Mouse (Mus musculus) neural tube, embryonic 11.5 days (tissue): ENCODE data around the gene Olfr1442. TPM values are rescaled to one million over a fixed set of nuclear protein-coding genes. Genes with fewer than 3 reads are reported as not detected.
"Not testable (repeated sequence)": the region's sequence is repeated elsewhere in the genome, so short reads cannot be mapped to it uniquely, and the experiment has no call there.

Experiments used
- ATAC-seq: fragments of 200-750 bp; cut with Nextera tagmentation; 2 replicates; pipeline ENCODE4 v1.8.0; 2017; ENCODE audit warnings: moderate number of reproducible peaks, mild to moderate bottlenecking, moderate TSS enrichment, moderate library complexity; ENCODE audit not compliant: insufficient read depth, low FRiP score, low TSS enrichment
- DNase-seq: peaks from one replicate; pipeline ENCODE4 v3.0.0-alpha.2; 2015; ENCODE audit warnings: low spot score
- H3K27ac ChIP-seq: fragments of 300-500 bp; sonication (generic); 2 replicates; pipeline ENCODE4 v1.5.1; 2014; ENCODE audit warnings: low read depth, mild to moderate bottlenecking, low read length
- H3K27me3 ChIP-seq: fragments of 300-500 bp; sonication (generic); 2 replicates; pipeline ENCODE4 v1.6.1; 2014; ENCODE audit warnings: mild to moderate bottlenecking, low read length, mixed read lengths; ENCODE audit not compliant: control insufficient read depth, insufficient read depth
- H3K36me3 ChIP-seq: fragments of 300-500 bp; sonication (generic); 2 replicates; pipeline ENCODE4 v1.6.1; 2014; ENCODE audit warnings: mild to moderate bottlenecking, low read length, moderate library complexity, mixed read lengths; ENCODE audit not compliant: control insufficient read depth, insufficient read depth
- H3K4me1 ChIP-seq: fragments of 300-500 bp; sonication (generic); 2 replicates; pipeline ENCODE4 v1.6.1; 2014; ENCODE audit warnings: low read length, mixed read lengths; ENCODE audit not compliant: control insufficient read depth, insufficient read depth
- H3K4me2 ChIP-seq: fragments of 300-500 bp; sonication (generic); 2 replicates; pipeline ENCODE4 v1.6.1; 2014; ENCODE audit warnings: low read depth, mild to moderate bottlenecking, moderate library complexity
- H3K4me3 ChIP-seq: fragments of 300-500 bp; sonication (generic); 2 replicates; pipeline ENCODE4 v1.5.1; 2014; ENCODE audit warnings: low read depth, low read length
- H3K9ac ChIP-seq: fragments of 300-500 bp; sonication (generic); 2 replicates; pipeline ENCODE4 v1.6.1; 2014; ENCODE audit warnings: mild to moderate bottlenecking, low read length
- H3K9me3 ChIP-seq: fragments of 300-500 bp; sonication (generic); 2 replicates; pipeline ENCODE4 v1.6.1; 2016; ENCODE audit warnings: low read length; ENCODE audit not compliant: control insufficient read depth
- WGBS: fragments of 180-500 bp; shearing (Covaris S2); extraction: QIAGEN DNeasy Blood & Tissue Kit; methylation state at CpG from one replicate; pipeline ENCODE4 v1.1.7; 2014; 5-methylcytosine and 5-hydroxymethylcytosine counted together
- polyA plus RNA-seq: library from polyadenylated mRNA; unstranded; fragments of >200 nt; fragmentation: Nextera tagmentation; extraction: Ambion mirVana; gene quantifications from 2 replicates; pipeline ENCODE4 v1.2.1, GENCODE M21; 2014

The Olfr1442 gene
- not detected in 2 replicates for polyA plus RNA-seq

- Histone ChIP-seq H3K27me3 (no peaks in the 10 kb centered on the region), H3K4me3 (no peak within 1 kb of the TSS), H3K36me3 (no peaks in the 10 kb centered on the region), H3K27ac (no peak within 1 kb of the TSS), H3K9ac (no peak within 1 kb of the TSS), H3K4me2 (no peak within 1 kb of the TSS), H3K9me3 (no peaks in the 10 kb centered on the region), H3K4me1 (no peaks in the 10 kb centered on the region)
- DNase-seq (no peak), ATAC-seq (no peak)
Observed at GRCm38 (mm10) chr19:12670139-12670538, at the start of gene Olfr1442. Olfr1442 (plus strand) TSS chr19:12670439.

GRCm38 (mm10) chr19:12633176-12633575 is 37.1 kb upstream of the Olfr1442 start, which contains the start of gene Glyat:
Glyat (plus strand) TSS chr19:12633308.
- Histone ChIP-seq H3K9me3 (no peaks in the 10 kb centered on the region), H3K9ac (no peak within 1 kb of the TSS), H3K4me2 (no peak within 1 kb of the TSS), H3K27me3 (no peaks in the 10 kb centered on the region), H3K36me3 (no peaks in the 10 kb centered on the region), H3K4me3 (no peak within 1 kb of the TSS), H3K27ac (no peak within 1 kb of the TSS), H3K4me1 (no peaks in the 10 kb centered on the region)
- 81% methylated on average over 4 of the region's 4 CpGs for WGBS
- ATAC-seq = no peak
- DNase-seq = no peak

DNA sequence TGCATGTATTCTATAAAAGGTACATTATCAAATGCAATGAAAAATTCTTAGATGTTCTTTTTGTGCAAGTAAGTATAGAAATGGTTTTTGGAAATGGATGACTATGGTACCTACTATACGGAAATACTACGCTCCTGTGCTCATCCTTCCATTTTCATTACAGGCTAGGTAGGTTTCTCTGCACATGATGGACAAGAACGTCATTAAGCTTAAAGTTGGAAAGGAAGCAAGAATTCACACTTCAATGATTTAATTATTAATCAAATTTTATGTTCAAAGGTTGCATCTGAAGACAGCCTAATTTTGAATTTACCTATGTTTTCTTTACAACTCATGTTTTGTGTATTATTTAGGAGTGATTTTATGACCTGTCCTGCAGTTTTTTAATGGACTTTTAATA is 36.0 kb upstream of the Olfr1442 start:
- Histone ChIP-seq H3K9ac (no peak overlapping the region), H3K36me3 (no peaks in the 10 kb centered on the region), H3K9me3 (no peaks in the 10 kb centered on the region), H3K4me3 (no peak overlapping the region), H3K4me2 (no peak overlapping the region), H3K4me1 (no peaks in the 10 kb centered on the region), H3K27ac (no peak overlapping the region), H3K27me3 (no peaks in the 10 kb centered on the region)
- WGBS = 96% methylated on average over 3 of the region's 3 CpGs
- ATAC-seq (no peak), DNase-seq (no peak)

GRCm38 (mm10) chr19:12634963-12635362 is 35.3 kb upstream of the Olfr1442 start:
- H3K36me3 ChIP-seq = no peaks in the 10 kb centered on the region
- H3K9me3 ChIP-seq = no peaks in the 10 kb centered on the region
- H3K27me3 ChIP-seq = no peaks in the 10 kb centered on the region
- H3K4me2 ChIP-seq = no peak overlapping the region
- H3K9ac ChIP-seq = no peak overlapping the region
- WGBS = 89% methylated on average over 4 of the region's 4 CpGs
- DNase-seq = no peak
- H3K4me1 ChIP-seq = no peaks in the 10 kb centered on the region
- ATAC-seq = no peak
- H3K27ac ChIP-seq = no peak overlapping the region
- H3K4me3 ChIP-seq = no peak overlapping the region

DNA sequence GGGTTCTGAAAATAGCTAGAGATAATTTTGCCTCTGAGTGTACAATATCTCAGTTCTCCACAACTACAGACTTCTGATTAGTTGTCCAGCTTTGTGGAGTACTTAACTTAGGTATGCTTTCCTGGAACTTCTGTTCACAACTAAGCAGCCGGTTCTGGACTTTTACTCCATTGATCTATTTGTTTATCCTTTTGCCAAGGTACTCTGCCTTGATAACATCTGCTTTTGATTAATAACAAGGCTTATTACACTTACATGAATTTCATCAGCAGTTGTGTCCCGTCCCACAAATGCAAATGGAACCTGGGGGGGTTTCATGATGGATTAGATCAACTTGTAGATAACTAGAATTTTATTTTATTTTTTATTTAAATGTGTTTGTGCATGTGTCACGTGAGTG is 33.4 kb upstream of the Olfr1442 start:
- no peaks in the 10 kb centered on the region for H3K36me3 ChIP-seq
- no peak for DNase-seq
- H3K4me2 ChIP-seq = no peak overlapping the region
- H3K9me3 ChIP-seq = no peaks in the 10 kb centered on the region
- ATAC-seq = no peak
- H3K9ac ChIP-seq = no peak overlapping the region
- H3K4me3 ChIP-seq = no peak overlapping the region
- H3K4me1 ChIP-seq = no peaks in the 10 kb centered on the region
- no peak overlapping the region for H3K27ac ChIP-seq
- no peaks in the 10 kb centered on the region for H3K27me3 ChIP-seq
- 84% methylated on average over 3 of the region's 3 CpGs for WGBS

DNA sequence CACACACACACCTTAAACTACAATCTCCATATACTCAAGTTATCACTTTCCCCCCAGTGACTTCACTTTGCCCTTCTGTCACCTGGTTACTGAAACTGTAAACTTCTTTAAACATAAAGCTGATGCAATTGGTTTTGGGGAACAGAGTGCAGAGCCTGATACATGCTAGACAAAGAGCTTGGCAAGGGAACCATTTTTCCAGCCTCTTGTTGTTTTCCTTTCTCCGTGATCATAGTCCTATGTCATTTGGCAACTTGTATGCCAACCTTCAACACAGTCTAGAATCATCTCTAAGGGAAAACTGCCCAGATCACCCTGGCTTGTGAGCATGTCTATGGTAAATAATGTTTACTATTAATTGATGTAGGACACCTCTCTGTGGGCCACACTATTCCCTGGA is 32.2 kb upstream of the Olfr1442 start:
- Histone ChIP-seq H3K36me3 (no peaks in the 10 kb centered on the region), H3K27me3 (no peaks in the 10 kb centered on the region), H3K9me3 (no peaks in the 10 kb centered on the region), H3K4me2 (no peak overlapping the region), H3K4me3 (no peak overlapping the region), H3K27ac (no peak overlapping the region), H3K4me1 (no peaks in the 10 kb centered on the region), H3K9ac (no peak overlapping the region)
- ATAC-seq (no peak), DNase-seq (no peak)
- WGBS = 91% methylated on average over 1 of the region's 1 CpGs

DNA sequence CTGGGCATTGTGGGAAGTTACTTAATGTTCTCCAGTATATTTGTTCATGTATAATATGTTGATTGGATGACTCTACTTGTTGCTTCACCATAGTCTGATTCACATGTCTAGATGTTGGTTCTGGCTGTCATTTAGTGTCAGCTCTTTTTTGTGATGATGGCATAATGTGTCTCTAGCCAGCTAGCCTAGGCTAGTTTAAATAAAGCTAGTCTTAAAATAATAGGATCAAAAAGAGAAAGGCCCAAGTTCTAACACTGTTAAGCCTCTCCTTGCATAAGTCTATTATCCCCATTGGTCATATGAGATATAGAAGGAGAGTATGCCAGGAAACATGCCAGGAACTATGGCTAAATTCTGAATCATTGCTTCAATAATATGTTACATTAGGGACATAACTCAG is 20.7 kb upstream of the Olfr1442 start:
- H3K4me3 ChIP-seq = no peak overlapping the region
- no peak overlapping the region for H3K9ac ChIP-seq
- H3K27ac ChIP-seq = no peak overlapping the region
- H3K36me3 ChIP-seq = no peaks in the 10 kb centered on the region
- no peak overlapping the region for H3K4me2 ChIP-seq
- no peaks in the 10 kb centered on the region for H3K27me3 ChIP-seq
- no peak for DNase-seq
- H3K9me3 ChIP-seq = no peaks in the 10 kb centered on the region
- ATAC-seq = no peak
- H3K4me1 ChIP-seq = no peaks in the 10 kb centered on the region

GRCm38 (mm10) chr19:12666156-12666555 is 4.1 kb upstream of the Olfr1442 start:
- no peak for DNase-seq
- H3K27me3 ChIP-seq = no peaks in the 10 kb centered on the region
- no peaks in the 10 kb centered on the region for H3K9me3 ChIP-seq
- H3K27ac ChIP-seq = no peak overlapping the region
- no peak for ATAC-seq
- H3K4me2 ChIP-seq = no peak overlapping the region
- H3K36me3 ChIP-seq = no peaks in the 10 kb centered on the region
- H3K9ac ChIP-seq = no peak overlapping the region
- H3K4me1 ChIP-seq = no peaks in the 10 kb centered on the region
- H3K4me3 ChIP-seq = no peak overlapping the region
- 89% methylated on average over 1 of the region's 1 CpGs for WGBS

DNA sequence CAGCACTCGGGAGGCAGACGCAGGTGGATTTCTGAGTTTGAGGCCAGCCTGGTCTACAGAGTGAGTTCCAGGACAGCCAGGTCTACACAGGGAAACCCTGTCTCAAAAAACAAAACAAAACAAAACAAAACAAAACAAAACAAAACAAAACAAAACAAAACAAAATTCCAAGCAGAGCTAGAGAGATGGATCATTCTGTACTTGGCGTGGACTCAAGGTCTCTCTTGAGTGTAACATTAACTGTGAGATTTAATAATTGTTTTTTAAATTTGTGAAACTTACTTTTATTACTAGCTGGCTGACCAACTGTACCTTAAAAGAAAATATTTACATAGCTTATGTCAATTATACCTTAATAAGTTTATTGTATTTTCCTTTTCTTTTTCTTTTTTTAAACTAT is 1.6 kb upstream of the Olfr1442 start:
- DNase-seq, H3K4me2 ChIP-seq, H3K4me1 ChIP-seq, H3K27ac ChIP-seq, H3K27me3 ChIP-seq, H3K9me3 ChIP-seq, H3K9ac ChIP-seq, ATAC-seq, H3K36me3 ChIP-seq, H3K4me3 ChIP-seq: not testable (repeated sequence)
- WGBS = 93% methylated on average over 3 of the region's 3 CpGs
